Mouse (Mus musculus) E14TG2a.4 (cell line): ENCODE data around the gene Utp20.

Experiments used
- CTCF ChIP-seq: conservative IDR thresholded peaks from 2 replicates; pipeline ENCODE4 v1.5.1; 2014; ENCODE audit warnings: low read length
- POU5F1 ChIP-seq: IDR thresholded peaks from 2 replicates; pipeline ENCODE4 v1.6.1; 2014; ENCODE audit warnings: low read length, borderline replicate concordance

DNA sequence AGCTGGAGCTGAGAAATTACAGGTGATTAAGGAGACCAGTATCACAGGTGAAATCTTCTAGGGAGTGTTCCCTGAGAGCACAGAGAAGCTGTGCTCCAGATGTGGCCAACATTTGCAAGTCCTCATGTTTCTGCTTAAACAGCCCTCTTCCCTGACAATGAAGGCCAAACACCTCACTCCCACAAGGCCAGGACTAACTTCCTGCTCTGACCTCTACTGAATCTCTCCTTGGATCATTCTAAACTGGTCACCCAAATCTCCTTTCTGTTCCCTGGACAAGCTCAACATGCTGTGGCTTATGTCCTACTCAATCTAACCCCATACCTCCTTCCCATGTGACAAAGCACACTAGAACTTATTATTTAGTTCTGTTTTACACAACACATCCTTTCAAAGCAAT is 29.2 kb downstream of the Utp20 start:
- TF ChIP-seq CTCF, result no peak
- TF ChIP-seq POU5F1, result no peak
